Mouse (Mus musculus) cortical plate, adult 2 months (tissue): Measurements from ENCODE around the gene Prelid1. TPM values are rescaled to one million over a fixed set of nuclear protein-coding genes. Genes with fewer than 3 reads are reported as not detected.

Experiments used
- H3K27ac ChIP-seq: fragments of 200-500 bp; 2 replicates; pipeline ENCODE4 v1.5.1; 2012; ENCODE audit warnings: low read length, control low read depth, inconsistent platforms; ENCODE audit not compliant: insufficient read depth
- H3K4me1 ChIP-seq: fragments of 200-500 bp; 2 replicates; pipeline ENCODE4 v1.6.1; 2011; ENCODE audit warnings: low read length; ENCODE audit not compliant: control insufficient read depth, insufficient read depth
- H3K4me3 ChIP-seq: fragments of 200-500 bp; 2 replicates; pipeline ENCODE4 v1.5.1; 2011; ENCODE audit warnings: mild to moderate bottlenecking, low read length, control low read depth; ENCODE audit not compliant: insufficient read depth
- CTCF ChIP-seq: fragments of 200-500 bp; IDR thresholded peaks from 2 replicates; pipeline ENCODE4 v1.5.1; 2011; ENCODE audit warnings: mild to moderate bottlenecking, control low read depth, low read length; ENCODE audit not compliant: insufficient read depth; ENCODE audit errors: extremely low read depth
- POLR2A ChIP-seq: fragments of 200-500 bp; IDR thresholded peaks from 2 replicates; pipeline ENCODE4 v1.6.1; 2011; ENCODE audit warnings: mild to moderate bottlenecking, low read length, control low read depth; ENCODE audit not compliant: insufficient read depth; ENCODE audit errors: extremely low read depth
- polyA plus RNA-seq: library from polyadenylated mRNA; depleted of rRNA; stranded (reverse); fragments of >200 nt; gene quantifications from 2 replicates; pipeline ENCODE4 v1.2.3, GENCODE M21; 2012

Prelid1 gene
- polyA plus RNA-seq, 1 experiment = 177 TPM

DNA sequence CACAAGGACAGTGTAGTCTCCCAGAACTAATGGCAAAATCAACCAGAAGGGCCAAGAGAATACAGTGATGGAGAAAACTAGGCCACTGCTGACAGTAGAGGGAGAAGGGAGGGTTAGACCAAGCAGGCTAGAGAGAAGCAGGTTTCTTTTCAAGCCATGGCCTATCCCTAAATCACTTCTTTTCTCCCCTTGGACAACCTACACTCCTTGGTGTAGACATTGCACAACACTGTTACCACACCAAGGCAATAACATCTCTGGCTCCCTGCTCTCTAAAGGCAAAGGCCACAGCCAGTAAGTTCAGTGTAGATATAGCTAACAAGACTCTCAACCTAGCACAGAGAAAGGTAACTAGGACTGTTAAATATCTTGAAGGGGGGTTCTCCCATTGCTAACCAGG lies 40.8 kb downstream of the Prelid1 start:
- TF ChIP-seq POLR2A (no peak), CTCF (no peak)
- peaks cover 9% of the 10 kb centered on the region for H3K4me1 ChIP-seq
- H3K4me3 ChIP-seq = peak overlapping the region; percentile 91; the same call in 1 of the 2 replicates
- no peak overlapping the region for H3K27ac ChIP-seq

DNA sequence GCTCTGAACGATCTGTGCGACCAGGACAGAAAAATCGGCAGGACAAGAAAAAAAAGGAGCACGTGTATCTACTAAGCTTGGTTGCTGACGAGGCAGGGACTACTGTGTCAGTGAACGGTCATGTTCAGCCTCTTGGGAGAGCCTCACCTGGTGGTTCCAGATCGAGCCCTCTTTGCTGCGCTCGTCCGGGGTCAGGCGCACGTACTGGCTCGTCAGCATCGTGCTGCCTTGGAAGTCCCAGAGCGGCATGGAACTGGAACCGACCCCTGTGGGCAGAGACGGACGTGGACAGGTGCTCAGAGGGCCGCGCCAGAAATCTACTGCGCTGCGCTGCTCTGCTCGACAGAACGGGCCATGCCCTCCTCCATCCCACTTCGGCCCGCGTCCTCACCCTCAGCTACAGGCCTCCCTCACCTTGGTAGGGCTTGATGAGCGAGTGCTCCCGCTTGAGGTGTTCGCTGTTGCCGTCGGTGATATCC lies 41.7 kb downstream of the Prelid1 start:
- TF ChIP-seq CTCF = no peak
- Histone ChIP-seq H3K27ac (peak overlapping the region; percentile 35; the same call in 1 of the 2 replicates), H3K4me1 (peaks cover 9% of the 10 kb centered on the region), H3K4me3 (peak overlapping the region; percentile 91)

DNA sequence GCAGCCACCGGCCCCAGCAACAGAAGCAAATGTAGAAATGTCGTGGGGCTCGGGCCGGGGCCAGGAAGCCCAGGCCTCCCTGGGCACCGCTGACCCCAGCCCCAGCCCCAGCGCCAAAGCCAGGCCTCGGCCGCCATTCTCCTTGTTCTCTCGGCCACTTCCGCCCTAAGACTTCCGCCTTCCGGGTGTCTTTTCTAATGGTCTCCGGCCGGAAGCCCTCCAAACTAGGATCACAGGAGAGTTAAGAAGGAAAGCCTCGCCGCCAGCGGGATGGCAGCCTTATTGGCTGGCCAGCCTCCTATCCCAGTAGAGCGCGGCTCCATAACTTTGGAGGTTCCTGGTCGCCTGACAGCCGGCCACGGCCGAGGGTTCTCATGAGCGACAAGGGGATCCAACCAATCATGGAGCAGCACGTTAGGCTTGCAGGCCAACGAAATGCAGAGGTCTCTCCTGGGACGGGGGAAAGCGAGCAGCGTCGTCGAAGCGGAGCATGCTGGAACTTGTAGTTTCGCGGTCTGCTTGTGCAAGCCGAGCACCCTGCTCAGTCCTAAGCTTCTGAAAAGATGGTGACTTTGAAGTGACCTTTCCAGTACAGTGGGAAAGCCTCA lies 42.3 kb downstream of the Prelid1 start, which contains the start of gene Lman2:
Gene Lman2 (minus strand): TSS at position 331 of the 608 bp plus-strand sequence.
- TF ChIP-seq POLR2A = peak; percentile 18; the same call in 1 of the 2 replicates
- no peak for TF ChIP-seq CTCF

DNA sequence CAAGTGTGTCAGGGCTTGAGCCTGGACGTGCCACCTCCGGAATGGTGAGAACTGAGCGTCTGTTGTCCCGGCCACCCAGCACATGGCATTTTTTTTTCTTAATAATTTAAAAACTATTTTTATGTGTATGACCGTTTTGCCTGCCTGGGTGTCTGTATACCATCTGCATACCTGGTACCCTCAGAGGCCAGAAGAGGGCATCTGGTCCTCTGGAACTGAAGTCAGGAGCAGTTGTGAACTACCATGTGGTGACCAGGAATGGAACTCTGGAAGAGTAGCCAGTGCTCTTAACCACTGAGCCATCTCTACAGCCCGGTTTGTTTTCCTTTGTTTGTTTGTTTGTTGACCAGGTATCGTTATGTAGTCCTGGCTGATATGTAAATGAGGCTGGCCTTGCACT lies 48.1 kb downstream of the Prelid1 start:
- Histone ChIP-seq H3K4me1 (0 out of 2 replicates have a peak, but pooled peaks cover 3% of the 10 kb centered on the region), H3K4me3 (no peak overlapping the region), H3K27ac (no peak overlapping the region)
- TF ChIP-seq CTCF (no peak), POLR2A (no peak)

More for the DNA sequence above, 42.3 kb downstream of the Prelid1 start, which contains the start of gene Lman2:
- Histone ChIP-seq H3K4me3 (peak within 1 kb of the TSS; percentile 91), H3K27ac (peak within 1 kb of the TSS; percentile 35; the same call in 1 of the 2 replicates), H3K4me1 (peaks cover 9% of the 10 kb centered on the region)

DNA sequence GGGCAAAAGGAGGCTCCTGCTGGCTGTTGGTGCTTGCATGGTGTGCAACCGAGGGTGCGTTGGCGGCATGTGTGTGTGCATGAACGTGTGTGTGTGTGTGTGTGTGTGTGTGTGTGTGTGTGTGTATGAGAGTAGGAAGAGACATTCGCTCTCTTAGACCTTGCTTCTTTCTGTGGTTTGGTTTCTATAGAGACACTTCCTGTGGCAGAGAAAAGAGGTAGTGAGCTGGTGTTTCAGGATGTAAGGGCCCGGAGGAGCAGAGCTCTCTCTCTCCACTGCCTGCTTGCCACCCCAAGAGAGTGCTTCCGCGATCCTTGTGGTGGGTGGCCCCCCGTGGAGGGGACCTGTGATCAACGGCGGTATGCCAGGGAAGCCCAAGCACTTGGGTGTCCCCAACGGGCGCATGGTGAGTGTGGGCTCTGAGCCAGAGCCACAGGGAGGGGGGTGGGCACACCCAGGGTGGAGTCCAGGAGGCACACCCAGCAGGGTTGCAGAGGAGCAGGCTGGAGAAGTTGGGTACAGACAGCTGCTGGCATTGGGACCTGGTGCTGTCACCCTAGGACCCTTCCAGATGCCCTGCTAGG lies 49.3 kb downstream of the Prelid1 start, which contains the start of gene Rgs14:
Gene Rgs14 (plus strand): TSS at position 202 of the 584 bp plus-strand sequence.
- TF ChIP-seq POLR2A (0 out of 2 replicates have a peak, but pooled peaks have one; percentile 44), CTCF (no peak)
- Histone ChIP-seq H3K27ac (peak within 1 kb of the TSS; percentile 26; the same call in 1 of the 2 replicates), H3K4me3 (peak within 1 kb of the TSS; percentile 40)

DNA sequence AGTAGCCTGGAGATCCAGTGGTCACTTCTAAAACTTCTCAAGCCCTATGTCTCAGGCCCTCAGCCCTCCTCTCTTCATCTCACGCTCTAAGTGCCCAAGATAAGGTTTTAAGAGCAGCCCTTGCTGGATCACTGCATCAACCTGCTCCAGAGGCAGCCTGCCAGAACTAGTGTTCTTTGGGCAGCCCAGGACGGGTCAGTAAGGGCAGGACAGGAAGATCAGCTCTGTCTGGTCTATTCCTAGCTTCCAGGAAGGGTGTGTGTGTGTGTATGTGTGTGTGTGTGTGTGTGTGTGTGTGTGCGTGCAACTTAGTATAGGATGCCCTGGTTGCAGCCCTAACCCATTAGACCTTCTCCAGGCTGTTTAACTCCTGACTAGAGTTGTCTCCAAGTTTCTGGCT lies 49.9 kb downstream of the Prelid1 start:
- 0 out of 2 replicates have a peak, but pooled peaks cover 3% of the 10 kb centered on the region for H3K4me1 ChIP-seq
- H3K27ac ChIP-seq = 0 out of 2 replicates have a peak overlapping the region, but pooled peaks have one; percentile 26
- TF ChIP-seq CTCF = no peak
- no peak for TF ChIP-seq POLR2A
- H3K4me3 ChIP-seq = peak overlapping the region; percentile 40

More for the DNA sequence above, 49.3 kb downstream of the Prelid1 start, which contains the start of gene Rgs14:
- H3K4me1 ChIP-seq = 0 out of 2 replicates have a peak, but pooled peaks cover 3% of the 10 kb centered on the region

DNA sequence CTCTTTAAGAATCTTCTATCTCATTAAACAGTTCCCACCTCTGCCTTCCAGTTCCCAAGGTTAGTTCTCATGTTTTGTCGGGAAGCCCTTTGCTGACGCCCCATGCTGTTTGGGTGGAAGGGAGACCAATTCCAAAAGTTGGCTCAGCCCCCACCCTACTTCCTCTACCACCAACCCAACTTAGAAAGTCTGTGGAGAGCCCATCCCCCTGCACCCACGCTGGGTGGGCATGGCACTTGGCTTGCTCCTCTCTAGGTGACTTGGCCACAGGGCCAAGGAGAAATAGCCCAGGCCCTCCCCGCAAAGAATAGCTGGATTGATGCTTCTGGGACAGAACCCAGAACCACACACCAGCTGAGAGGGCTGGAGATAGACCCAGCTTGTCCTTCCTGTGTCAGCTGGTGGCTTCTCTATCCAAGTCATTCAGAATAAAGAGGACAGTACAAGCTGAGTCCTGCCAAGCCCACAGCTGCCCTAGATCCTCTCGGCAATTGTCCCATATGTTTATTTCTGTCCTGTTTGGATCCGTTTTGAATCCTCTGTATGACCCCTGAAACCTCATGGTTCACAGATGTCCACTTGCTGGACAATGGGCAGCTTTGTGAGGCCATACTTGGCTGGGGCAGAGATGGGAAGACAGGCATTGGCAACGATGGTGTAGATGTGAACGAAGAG lies 50.8 kb downstream of the Prelid1 start:
- TF ChIP-seq POLR2A (no peak), CTCF (no peak)
- Histone ChIP-seq H3K4me1 (0 out of 2 replicates have a peak, but pooled peaks cover 3% of the 10 kb centered on the region), H3K4me3 (no peak overlapping the region), H3K27ac (no peak overlapping the region)

DNA sequence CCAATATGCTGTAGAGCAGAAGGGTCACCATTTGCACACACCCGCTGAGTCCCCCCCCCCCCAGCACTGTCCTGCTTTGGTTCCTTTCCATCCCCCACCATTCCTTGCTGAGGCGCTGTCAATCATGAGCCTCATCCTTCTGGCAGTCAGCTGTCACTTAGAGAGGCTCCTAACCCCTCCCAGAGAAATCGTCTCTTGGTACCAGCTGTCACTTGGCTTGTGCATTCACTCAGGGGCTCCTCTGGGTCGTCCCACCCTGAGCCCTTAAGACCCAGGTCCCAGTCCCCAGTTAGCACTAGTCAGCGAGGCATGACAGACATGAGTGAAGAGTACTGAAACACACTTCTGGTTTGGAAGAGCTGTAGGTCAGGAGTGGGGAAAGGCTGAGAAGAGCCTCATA lies 51.4 kb downstream of the Prelid1 start:
- no peak overlapping the region for H3K27ac ChIP-seq
- no peak overlapping the region for H3K4me3 ChIP-seq
- TF ChIP-seq POLR2A (no peak), CTCF (no peak)

More for the DNA sequence above, 51.4 kb downstream of the Prelid1 start:
- H3K4me1 ChIP-seq = 0 out of 2 replicates have a peak, but pooled peaks cover 3% of the 10 kb centered on the region
